Mouse (Mus musculus) cerebellum, postnatal 25 days (tissue): ENCODE data around the gene Mapk13.
"Not testable (repeated sequence)": the region's sequence is repeated elsewhere in the genome, so short reads cannot be mapped to it uniquely, and the experiment has no call there.

Experiments used
- DNase-seq, 2 experiments: peaks; one replicate each; pipeline ENCODE4 v3.0.0; 2021; ENCODE audit warnings: mixed read lengths in 2 of 2

Mapk13 gene

GRCm38 (mm10) chr17:28769121-28769874 lies at the start of gene Mapk13:
Gene Mapk13, plus strand, starts transcription at chr17:28769297.
- peak in 1 of 2 experiments; percentile 40 for DNase-seq

- no peak for DNase-seq
Measured at GRCm38 (mm10) chr17:28725783-28726182, 43.3 kb upstream of the Mapk13 start, which contains the start of gene AC170998.1. Gene AC170998.1, plus strand, starts transcription at chr17:28726083.

- not testable (repeated sequence) for DNase-seq
Measured at GRCm38 (mm10) chr17:28727511-28727910, 41.6 kb upstream of the Mapk13 start.

- no peak for DNase-seq
Measured at GRCm38 (mm10) chr17:28735317-28736105, 33.6 kb upstream of the Mapk13 start.

GRCm38 (mm10) chr17:28736486-28736885 lies 32.6 kb upstream of the Mapk13 start:
- no peak for DNase-seq

GRCm38 (mm10) chr17:28737973-28738372 lies 31.1 kb upstream of the Mapk13 start:
- DNase-seq = no peak

GRCm38 (mm10) chr17:28739244-28739643 lies 29.9 kb upstream of the Mapk13 start:
- DNase-seq = no peak

- DNase-seq = peak; percentile 60 to 71
Measured at GRCm38 (mm10) chr17:28743145-28743866, 25.8 kb upstream of the Mapk13 start.

- no peak for DNase-seq
Measured at GRCm38 (mm10) chr17:28743916-28744315, 25.2 kb upstream of the Mapk13 start.

GRCm38 (mm10) chr17:28745773-28746172 lies 23.3 kb upstream of the Mapk13 start:
- DNase-seq = no peak

GRCm38 (mm10) chr17:28748001-28748400 lies 21.1 kb upstream of the Mapk13 start:
- DNase-seq = no peak

- DNase-seq = no peak
Measured at GRCm38 (mm10) chr17:28750580-28750979, 18.5 kb upstream of the Mapk13 start.

- DNase-seq = no peak
Measured at GRCm38 (mm10) chr17:28756447-28756846, 12.7 kb upstream of the Mapk13 start.

- DNase-seq = no peak
Measured at GRCm38 (mm10) chr17:28757470-28757869, 11.6 kb upstream of the Mapk13 start.

GRCm38 (mm10) chr17:28760736-28761312 lies 8.3 kb upstream of the Mapk13 start:
- no peak for DNase-seq

- peak; percentile 86 to 90 for DNase-seq
Measured at GRCm38 (mm10) chr17:28761871-28762270, 7.2 kb upstream of the Mapk13 start.

GRCm38 (mm10) chr17:28766203-28766602 lies 2.9 kb upstream of the Mapk13 start:
- DNase-seq = no peak

GRCm38 (mm10) chr17:28766781-28767515 lies 2.1 kb upstream of the Mapk13 start:
- no peak for DNase-seq

- peak; percentile 37 to 54 for DNase-seq
Measured at GRCm38 (mm10) chr17:28769875-28770421, 851 bp downstream of the Mapk13 start.

GRCm38 (mm10) chr17:28771289-28771688 lies 2.2 kb downstream of the Mapk13 start:
- no peak for DNase-seq

- not testable (repeated sequence) for DNase-seq
Measured at GRCm38 (mm10) chr17:28774303-28774702, 5.2 kb downstream of the Mapk13 start.

GRCm38 (mm10) chr17:28775161-28775560 lies 6.1 kb downstream of the Mapk13 start:
- DNase-seq = no peak
